Mouse (Mus musculus) liver, postnatal 0 days (tissue): ENCODE results near the gene Rabgap1l.

Source experiments
- CTCF ChIP-seq: sonication (generic); IDR thresholded peaks from 2 replicates; pipeline ENCODE4 v1.5.1; 2016; ENCODE audit warnings: antibody characterized with exemption, low read depth
- EP300 ChIP-seq: IDR thresholded peaks from 2 replicates; pipeline ENCODE4 v1.6.1; 2016; ENCODE audit warnings: antibody characterized with exemption, low read depth, mild to moderate bottlenecking

GRCm38 (mm10) chr1:160496906-160497577 is 296.0 kb downstream of the Rabgap1l start:
- TF ChIP-seq CTCF (no peak), EP300 (no peak)
